Mouse (Mus musculus) C2C12 (cell line): ENCODE data around the gene S100a6. TPM values are rescaled to one million over a fixed set of nuclear protein-coding genes. Genes with fewer than 3 reads are reported as not detected.

Experiments
- H3K27me3 ChIP-seq: one replicate; pipeline ENCODE4 v1.6.1; 2011; ENCODE audit not compliant: control insufficient read depth, insufficient read depth, insufficient read length
- H3K36me3 ChIP-seq: one replicate; pipeline ENCODE4 v1.6.1; 2011; ENCODE audit not compliant: control insufficient read depth, insufficient read depth
- H3K4me3 ChIP-seq: one replicate; pipeline ENCODE4 v1.5.1; 2011; ENCODE audit warnings: mild to moderate bottlenecking, control low read depth; ENCODE audit not compliant: poor library complexity, insufficient read depth, severe bottlenecking
- H3K79me2 ChIP-seq: one replicate; pipeline ENCODE4 v1.6.1; 2011; ENCODE audit not compliant: control insufficient read depth, insufficient read depth
- H3K79me3 ChIP-seq: one replicate; pipeline ENCODE4 v1.6.1; 2011; ENCODE audit warnings: low read depth, control low read depth
- H3ac ChIP-seq: one replicate; pipeline ENCODE3; 2011; ENCODE audit warnings: low read depth; ENCODE audit not compliant: control insufficient read depth, insufficient read length
- CEBPB ChIP-seq: IDR thresholded peaks from one replicate; pipeline ENCODE4 v1.6.1; 2011; ENCODE audit warnings: low read depth, mild to moderate bottlenecking, control low read depth, moderate library complexity
- CTCF ChIP-seq: IDR thresholded peaks from one replicate; pipeline ENCODE4 v1.5.1; 2011; ENCODE audit not compliant: control insufficient read depth, insufficient read depth, insufficient read length
- FOSL1 ChIP-seq: IDR thresholded peaks from one replicate; pipeline ENCODE4 v1.8.0; 2011; ENCODE audit warnings: mild to moderate bottlenecking, low read length; ENCODE audit not compliant: poor library complexity, insufficient read depth, severe bottlenecking
- MAX ChIP-seq: IDR thresholded peaks from one replicate; pipeline ENCODE4 v1.6.1; 2011; ENCODE audit warnings: mild to moderate bottlenecking, control low read depth
- MYOD1 ChIP-seq: IDR thresholded peaks from one replicate; pipeline ENCODE4 v1.6.1; 2011; ENCODE audit warnings: low read depth; ENCODE audit not compliant: control insufficient read depth, insufficient read length
- MYOG ChIP-seq: IDR thresholded peaks from one replicate; pipeline ENCODE4 v1.6.1; 2011; ENCODE audit not compliant: control insufficient read depth, insufficient read length; ENCODE audit errors: extremely low read depth
- USF1 ChIP-seq: IDR thresholded peaks from one replicate; pipeline ENCODE4 v1.6.1; 2011; ENCODE audit warnings: low read depth, mild to moderate bottlenecking, control low read depth, moderate library complexity
- long read RNA-seq, 2 experiments: library from polyadenylated mRNA; unstranded; transcript quantifications; one replicate each; pipeline ENCODE4 v2.0.0; 2019 to 2020
- polyA plus RNA-seq: library from polyadenylated mRNA; unstranded; fragments of >200 nt; fragmentation: generic; extraction: Trizol; gene quantifications from one replicate; pipeline ENCODE4 v1.2.1, GENCODE M21; 2012; ENCODE audit warnings: missing spikeins

The S100a6 gene
- polyA plus RNA-seq, result 4,076 TPM
- long read RNA-seq, experiment 1, transcript S100a6-201 (3 exons, 731 nt), result major isoform, 1,074 of 1,256 reads
- long read RNA-seq, experiment 1, partial matches to known transcripts, result 171 of 1,256 reads
- long read RNA-seq, experiment 1, other reads (novel, unspliced or antisense), result 10 of 1,256 reads
- long read RNA-seq, experiment 2, transcript S100a6-201 (3 exons, 731 nt), result major isoform, 80 of 81 reads
- long read RNA-seq, experiment 2, partial matches to known transcripts, result 0 of 81 reads
- long read RNA-seq, experiment 2, other reads (novel, unspliced or antisense), result 1 of 81 reads

- Histone ChIP-seq H3K79me2 (peaks cover 41% of the 10 kb centered on the region), H3K4me3 (peak within 1 kb of the TSS; percentile 87), H3K27me3 (no peaks in the 10 kb centered on the region), H3K36me3 (peaks cover 36% of the 10 kb centered on the region), H3ac (peak within 1 kb of the TSS; percentile 95), H3K79me3 (peaks cover 29% of the 10 kb centered on the region)
- TF ChIP-seq CTCF (peak; percentile 78), MAX (peak; percentile 44), FOSL1 (no peak), USF1 (peak; percentile 82)
Observed at GRCm38 (mm10) chr3:90612728-90613291, at the start of gene S100a6. Gene S100a6, plus strand, starts transcription at chr3:90612882.

- H3K36me3 ChIP-seq, result no peaks in the 10 kb centered on the region
- no peaks in the 10 kb centered on the region for H3K27me3 ChIP-seq
- TF ChIP-seq CTCF, result no peak
- no peak for TF ChIP-seq MYOD1
- TF ChIP-seq USF1, result no peak
- no peak for TF ChIP-seq MYOG
- no peak for TF ChIP-seq CEBPB
- TF ChIP-seq FOSL1, result peak; percentile 2
- TF ChIP-seq MAX, result peak; percentile 8
Observed at GRCm38 (mm10) chr3:90574691-90575090, 38.0 kb upstream of the S100a6 start.

GRCm38 (mm10) chr3:90575320-90575719, 37.4 kb upstream of the S100a6 start:
- Histone ChIP-seq H3K79me2 (no peaks in the 10 kb centered on the region), H3K79me3 (no peaks in the 10 kb centered on the region), H3K27me3 (no peaks in the 10 kb centered on the region), H3K4me3 (no peak overlapping the region), H3K36me3 (no peaks in the 10 kb centered on the region), H3ac (no peak overlapping the region)
- TF ChIP-seq CEBPB (peak; percentile 82), MYOG (no peak)

More at GRCm38 (mm10) chr3:90574691-90575090, 38.0 kb upstream of the S100a6 start:
- no peaks in the 10 kb centered on the region for H3K79me3 ChIP-seq
- no peak overlapping the region for H3ac ChIP-seq
- H3K79me2 ChIP-seq, result no peaks in the 10 kb centered on the region
- no peak overlapping the region for H3K4me3 ChIP-seq

GRCm38 (mm10) chr3:90576351-90577001, 36.2 kb upstream of the S100a6 start:
- TF ChIP-seq MYOD1, result peak; percentile 52
- peak; percentile 48 for TF ChIP-seq USF1
- peak; percentile 91 for TF ChIP-seq MAX
- TF ChIP-seq CEBPB, result no peak
- TF ChIP-seq FOSL1, result no peak
- no peak for TF ChIP-seq CTCF
- no peak for TF ChIP-seq MYOG
- no peaks in the 10 kb centered on the region for H3K36me3 ChIP-seq
- H3K27me3 ChIP-seq, result no peaks in the 10 kb centered on the region
- no peaks in the 10 kb centered on the region for H3K79me3 ChIP-seq
- no peaks in the 10 kb centered on the region for H3K79me2 ChIP-seq
- H3K4me3 ChIP-seq, result no peak overlapping the region
- no peak overlapping the region for H3ac ChIP-seq

- no peaks in the 10 kb centered on the region for H3K79me3 ChIP-seq
- no peaks in the 10 kb centered on the region for H3K79me2 ChIP-seq
- H3ac ChIP-seq, result no peak overlapping the region
- no peaks in the 10 kb centered on the region for H3K27me3 ChIP-seq
- no peaks in the 10 kb centered on the region for H3K36me3 ChIP-seq
- TF ChIP-seq CTCF (no peak), MYOD1 (no peak), MAX (no peak), MYOG (no peak)
- no peak overlapping the region for H3K4me3 ChIP-seq
Observed at GRCm38 (mm10) chr3:90579433-90579832, 33.2 kb upstream of the S100a6 start.

- no peaks in the 10 kb centered on the region for H3K79me2 ChIP-seq
- H3K4me3 ChIP-seq, result no peak overlapping the region
- H3ac ChIP-seq, result no peak overlapping the region
- TF ChIP-seq CEBPB, result no peak
- no peak for TF ChIP-seq USF1
- TF ChIP-seq MYOD1, result no peak
- TF ChIP-seq MYOG, result no peak
- TF ChIP-seq MAX, result no peak
- no peak for TF ChIP-seq CTCF
- H3K79me3 ChIP-seq, result no peaks in the 10 kb centered on the region
- no peaks in the 10 kb centered on the region for H3K36me3 ChIP-seq
- H3K27me3 ChIP-seq, result no peaks in the 10 kb centered on the region
Observed at GRCm38 (mm10) chr3:90581141-90581540, 31.5 kb upstream of the S100a6 start.
